Mouse (Mus musculus) heart, adult 2 months (tissue): ENCODE measurements at regions not wholly inside any gene's neighbourhood (a gene's known extent, or its start where the extent isn't known, plus 50 kb on each side); places are given as distances from the start of the nearest gene placed in this dataset.

Experiments
- DNase-seq, 2 experiments: peaks; one replicate each; pipeline ENCODE4 v3.0.0; 2021
- H3K27ac ChIP-seq: fragments of 200-600 bp; 2 replicates; pipeline ENCODE4 v1.8.1; 2022
- H3K27me3 ChIP-seq: fragments of 200-500 bp; 2 replicates; pipeline ENCODE4 v1.6.1; 2012; ENCODE audit warnings: mild to moderate bottlenecking, low read length, inconsistent platforms, mixed read lengths; ENCODE audit not compliant: control insufficient read depth, insufficient read depth
- H3K36me3 ChIP-seq: fragments of 200-500 bp; 2 replicates; pipeline ENCODE4 v1.6.1; 2012; ENCODE audit warnings: low read length, inconsistent platforms; ENCODE audit not compliant: control insufficient read depth, insufficient read depth
- H3K4me1 ChIP-seq: fragments of 200-500 bp; 2 replicates; pipeline ENCODE4 v1.6.1; 2011; ENCODE audit warnings: low read length; ENCODE audit not compliant: control insufficient read depth, insufficient read depth
- H3K4me3 ChIP-seq: fragments of 200-600 bp; 2 replicates; pipeline ENCODE4 v1.8.1; 2022
- H3K79me2 ChIP-seq: fragments of 200-500 bp; replicated peaks from 2 replicates; pipeline ENCODE4 v1.6.1; 2012; ENCODE audit warnings: mild to moderate bottlenecking, inconsistent platforms, low read length, moderate library complexity, mixed read lengths; ENCODE audit not compliant: control insufficient read depth, insufficient read depth
- H3K9ac ChIP-seq: fragments of 200-500 bp; 2 replicates; pipeline ENCODE4 v1.6.1; 2012; ENCODE audit warnings: low read depth, mild to moderate bottlenecking, control low read depth, inconsistent platforms, low read length, mixed read lengths
- CTCF ChIP-seq: fragments of 200-600 bp; IDR thresholded peaks from 2 replicates; pipeline ENCODE4 v1.8.1; 2022; ENCODE audit warnings: antibody characterized with exemption, mild to moderate bottlenecking, moderate library complexity
- EP300 ChIP-seq: fragments of 200-500 bp; IDR thresholded peaks from 2 replicates; pipeline ENCODE4 v1.6.1; 2011; ENCODE audit warnings: low read depth, low read length, control low read depth; ENCODE audit not compliant: insufficient read depth
- POLR2A ChIP-seq: fragments of 200-500 bp; IDR thresholded peaks from 2 replicates; pipeline ENCODE4 v1.6.1; 2011; ENCODE audit warnings: mild to moderate bottlenecking, low read depth, low read length, control low read depth; ENCODE audit not compliant: insufficient read depth
- WGBS: fragments of 180-500 bp; shearing (Covaris S2); methylation state at CpG from one replicate; pipeline ENCODE4 v1.1.7; 2018; 5-methylcytosine and 5-hydroxymethylcytosine counted together
- intact Hi-C: fragments of 180-260 bp; cut with DNase I; formaldehyde crosslinking; loops from one replicate; pipeline ENCODE4 v1.15.1; 2025

GRCm38 (mm10) chr6:144929262-144929855, 146.6 kb downstream of the Bcat1 start:
- Histone ChIP-seq H3K27me3 (no peaks in the 10 kb centered on the region), H3K4me1 (no peaks in the 10 kb centered on the region), H3K79me2 (no peaks in the 10 kb centered on the region), H3K9ac (no peak overlapping the region), H3K4me3 (no peak overlapping the region), H3K36me3 (no peaks in the 10 kb centered on the region), H3K27ac (no peak overlapping the region)
- TF ChIP-seq CTCF (no peak), EP300 (no peak), POLR2A (no peak)
- WGBS = 69% methylated on average over 5 of the region's 5 CpGs
- intact Hi-C loops = no loop called here
- DNase-seq = no peak

- WGBS = 69% methylated on average over 6 of the region's 6 CpGs
- no peak overlapping the region for H3K27ac ChIP-seq
- intact Hi-C loops = no loop called here
Measured at GRCm38 (mm10) chr6:144927599-144927998, 145.8 kb upstream of the Sox5 start.

GRCm38 (mm10) chr6:144922762-144923161, 141.0 kb upstream of the Sox5 start:
- Histone ChIP-seq H3K27ac (no peak overlapping the region), H3K79me2 (no peaks in the 10 kb centered on the region), H3K4me1 (no peaks in the 10 kb centered on the region), H3K4me3 (no peak overlapping the region), H3K9ac (no peak overlapping the region), H3K27me3 (no peaks in the 10 kb centered on the region), H3K36me3 (no peaks in the 10 kb centered on the region)
- WGBS = 76% methylated on average over 3 of the region's 3 CpGs
- peak in 1 of 2 experiments; percentile 4 for DNase-seq
- TF ChIP-seq CTCF (no peak), EP300 (no peak), POLR2A (no peak)
- intact Hi-C loops = no loop called here

More at GRCm38 (mm10) chr6:144927599-144927998, 145.8 kb upstream of the Sox5 start:
- TF ChIP-seq POLR2A (no peak), CTCF (no peak), EP300 (no peak)
- Histone ChIP-seq H3K4me1 (no peaks in the 10 kb centered on the region), H3K27me3 (no peaks in the 10 kb centered on the region), H3K9ac (no peak overlapping the region), H3K79me2 (no peaks in the 10 kb centered on the region), H3K4me3 (no peak overlapping the region), H3K36me3 (no peaks in the 10 kb centered on the region)
- DNase-seq = no peak

- H3K79me2 ChIP-seq = no peaks in the 10 kb centered on the region
- WGBS = 29% methylated on average over 5 of the region's 5 CpGs
- no peak overlapping the region for H3K9ac ChIP-seq
- H3K27ac ChIP-seq = no peak overlapping the region
- no peaks in the 10 kb centered on the region for H3K27me3 ChIP-seq
- intact Hi-C loops = no loop called here
- TF ChIP-seq EP300 (no peak), POLR2A (no peak), CTCF (no peak)
- no peaks in the 10 kb centered on the region for H3K4me1 ChIP-seq
- H3K36me3 ChIP-seq = no peaks in the 10 kb centered on the region
- no peak overlapping the region for H3K4me3 ChIP-seq
- DNase-seq = no peak
Measured at GRCm38 (mm10) chr6:144919750-144920149, 138.0 kb upstream of the Sox5 start.

GRCm38 (mm10) chr6:144917128-144917527, 135.4 kb upstream of the Sox5 start:
- Histone ChIP-seq H3K9ac (no peak overlapping the region), H3K4me3 (no peak overlapping the region), H3K79me2 (no peaks in the 10 kb centered on the region), H3K27me3 (no peaks in the 10 kb centered on the region), H3K36me3 (no peaks in the 10 kb centered on the region), H3K27ac (no peak overlapping the region), H3K4me1 (no peaks in the 10 kb centered on the region)
- peak in 1 of 2 experiments; percentile 7 for DNase-seq
- no peak for TF ChIP-seq CTCF
- no peak for TF ChIP-seq EP300
- TF ChIP-seq POLR2A = no peak
- intact Hi-C loops = no loop called here
- 12% methylated on average over 8 of the region's 8 CpGs for WGBS

GRCm38 (mm10) chr6:144911781-144912180, 130.0 kb upstream of the Sox5 start:
- no peak overlapping the region for H3K4me3 ChIP-seq
- 85% methylated on average over 6 of the region's 7 CpGs for WGBS

More at GRCm38 (mm10) chr6:144911781-144912180, 130.0 kb upstream of the Sox5 start:
- no peak for TF ChIP-seq CTCF
- TF ChIP-seq POLR2A = no peak
- no peak for TF ChIP-seq EP300
- H3K36me3 ChIP-seq = no peaks in the 10 kb centered on the region
- no peak for DNase-seq
- H3K9ac ChIP-seq = no peak overlapping the region
- H3K27ac ChIP-seq = no peak overlapping the region
- H3K79me2 ChIP-seq = no peaks in the 10 kb centered on the region
- H3K4me1 ChIP-seq = no peaks in the 10 kb centered on the region
- intact Hi-C loops = no loop called here
- H3K27me3 ChIP-seq = no peaks in the 10 kb centered on the region
